Mouse (Mus musculus): ENCODE results near the gene Osbpl10.

DNA sequence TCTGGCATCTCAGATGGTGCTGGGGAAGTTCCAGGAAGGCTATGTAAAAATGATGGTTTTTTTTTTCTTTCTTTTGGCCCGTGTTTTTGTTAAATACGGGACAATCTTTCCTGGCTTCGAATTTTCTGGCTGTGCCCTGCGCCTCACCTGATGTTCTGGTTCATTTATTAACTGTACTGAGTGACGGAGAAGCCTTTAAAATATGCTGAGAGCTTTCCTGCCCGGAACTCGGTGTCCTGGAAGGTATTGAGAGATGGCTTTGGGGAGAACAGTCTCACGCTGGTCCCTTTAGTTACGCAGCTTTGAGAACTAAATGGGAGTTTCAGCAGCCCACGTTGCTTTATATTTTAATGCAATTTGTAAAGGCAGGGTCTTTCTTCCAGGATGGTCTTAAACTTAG is 27.1 kb downstream of the Osbpl10 start:
- TF ChIP-seq CTCF (IDR thresholded peaks at IDR 0.05; ENCODE audit: low read depth) (no peak), EP300 (optimal IDR thresholded peaks at IDR 0.05) (no peak)

Measured in stomach, postnatal 0 days (tissue).